Mouse (Mus musculus): ENCODE measurements around the gene Aldh3a1.

DNA sequence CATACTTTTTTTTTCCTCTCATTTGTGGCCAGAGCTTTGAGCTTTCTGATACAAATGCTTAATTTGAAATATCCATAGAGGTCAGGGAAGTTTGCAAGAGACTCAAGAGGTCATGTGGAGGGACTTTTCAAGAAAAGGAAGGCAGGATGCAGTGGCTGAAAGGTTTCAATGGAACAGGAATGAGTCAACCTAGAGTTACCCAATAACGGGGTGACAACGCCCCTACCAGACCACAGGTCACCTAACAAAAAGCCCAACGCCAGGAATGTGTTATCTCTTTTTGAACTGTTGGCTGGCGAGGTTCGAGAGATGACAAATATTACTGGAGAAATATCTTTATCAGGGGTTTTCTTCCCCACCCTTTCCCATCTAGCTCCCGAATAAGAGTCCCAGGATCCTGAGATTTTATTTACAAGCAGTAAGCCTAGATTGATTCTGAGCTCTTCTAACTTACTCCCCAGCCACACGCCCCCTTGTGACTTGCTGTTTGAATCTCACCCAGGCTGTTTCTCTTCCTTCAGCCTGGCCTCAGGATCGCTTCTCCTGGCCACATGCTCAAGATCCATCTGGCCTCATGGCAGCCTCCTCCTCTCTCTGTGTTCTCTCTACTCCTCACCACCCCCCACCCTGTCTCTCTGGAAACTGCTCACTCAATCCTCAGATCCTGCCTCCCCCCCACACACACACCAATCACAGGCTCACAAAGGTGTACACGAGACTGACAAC lies 13.0 kb downstream of the Aldh3a1 start:
- no peak for TF ChIP-seq GATA1 (IDR thresholded peaks at IDR 0.05; ENCODE audit: low read length)
- no peak for TF ChIP-seq TAL1 (IDR thresholded peaks at IDR 0.05; ENCODE audit: low read length)
